Mouse (Mus musculus): ENCODE data around the gene Lima1. TPM values are rescaled to one million over a fixed set of nuclear protein-coding genes. Genes with fewer than 3 reads are reported as not detected.
"Not testable (repeated sequence)": the region's sequence is repeated elsewhere in the genome, so short reads cannot be mapped to it uniquely, and the experiment has no call there.

The Lima1 gene
- total and polyA plus RNA-seq, 2 experiments from 2014 or later, result 6.9 to 8.0 TPM

DNA sequence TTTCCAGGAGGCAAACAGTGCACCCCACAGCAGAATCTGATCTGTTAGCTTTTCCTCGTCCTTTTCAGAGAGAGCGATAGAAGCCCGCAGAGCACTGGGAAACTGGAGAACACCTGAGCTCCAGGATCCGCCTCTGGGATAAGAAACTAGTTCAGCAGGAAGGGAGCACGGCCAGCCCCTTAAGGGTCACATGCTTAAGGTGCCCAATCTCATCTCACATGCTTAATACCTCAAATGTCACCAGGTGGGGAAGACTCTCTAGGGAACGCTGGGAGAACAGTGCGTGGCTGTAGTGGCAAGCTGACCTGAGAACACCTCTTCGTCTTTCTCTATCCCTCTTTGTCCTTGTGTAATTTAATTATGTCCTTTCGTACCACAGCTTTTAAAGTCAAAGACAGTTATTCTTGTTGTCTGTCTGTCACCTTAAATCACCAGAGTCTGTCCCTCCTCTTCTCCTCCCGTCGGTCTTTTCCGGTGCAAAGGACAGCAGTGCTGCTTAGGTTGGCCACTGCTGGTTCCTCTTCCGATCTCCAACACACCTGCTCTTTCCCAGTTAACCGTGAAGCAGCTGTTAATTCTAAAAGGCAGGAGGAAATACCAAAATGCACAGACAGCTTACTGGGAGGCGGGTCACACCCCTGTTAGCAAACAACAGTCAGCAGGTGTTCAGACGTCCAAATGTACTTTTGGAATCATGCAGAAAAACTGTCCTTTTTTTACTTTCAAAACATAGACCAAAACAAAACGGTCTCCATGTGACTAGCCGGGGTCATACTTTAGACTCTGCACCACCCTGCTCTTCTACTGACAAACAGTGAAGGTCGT lies 15.4 kb upstream of the Lima1 start:
- H3K4me2 ChIP-seq (ENCODE audit: low read depth, low read length), result no peak overlapping the region
- no peak for TF ChIP-seq CTCF (IDR thresholded peaks at IDR 0.05; ENCODE audit: low read depth)
- WGBS, result 58% methylated on average over 19 of the region's 19 CpGs
- H3K9ac ChIP-seq (replicated peaks; ENCODE audit: low read length), result no peak overlapping the region
- H3K4me1 ChIP-seq (ENCODE audit: insufficient read depth, low read length), result no peaks in the 10 kb centered on the region
- H3K4me3 ChIP-seq (ENCODE audit: low read length), result no peak overlapping the region
- H3K9me3 ChIP-seq (ENCODE audit: low read length), result no peaks in the 10 kb centered on the region
- ATAC-seq (no peak), DNase-seq (ENCODE audit: low spot score) (no peak)
- H3K27me3 ChIP-seq (ENCODE audit: insufficient read depth, low read length), result no peaks in the 10 kb centered on the region
- no peak overlapping the region for H3K27ac ChIP-seq
- H3K36me3 ChIP-seq (ENCODE audit: insufficient read depth, low read length), result no peaks in the 10 kb centered on the region

DNA sequence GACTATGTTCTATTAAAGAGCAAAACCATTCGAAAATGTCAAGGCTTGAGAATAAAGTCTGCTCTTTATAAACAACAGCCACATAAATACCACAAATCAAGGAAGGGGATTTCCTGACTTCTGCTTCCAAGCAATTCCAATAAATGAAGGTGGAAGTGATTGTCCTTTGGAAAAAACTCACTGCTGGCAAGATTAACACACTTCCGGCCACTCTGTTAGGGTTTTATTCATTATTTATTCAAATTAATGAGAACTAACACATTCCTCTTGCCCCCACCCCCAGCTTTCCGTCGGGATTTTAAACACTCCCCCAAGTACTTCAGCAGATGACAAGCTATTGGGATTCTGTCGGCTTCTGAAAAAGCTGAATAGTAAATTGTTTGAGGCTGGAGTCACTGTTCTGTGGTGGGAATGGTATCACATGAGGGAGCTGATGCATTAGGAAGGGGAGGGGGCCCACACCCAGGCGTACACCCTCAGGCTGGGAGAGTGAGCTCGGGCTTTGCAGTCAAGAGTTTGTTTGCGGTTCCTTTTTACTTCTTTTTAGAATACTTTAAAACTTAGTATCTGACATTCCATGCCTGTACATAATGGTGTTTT lies 14.1 kb upstream of the Lima1 start:
- TF ChIP-seq CTCF (IDR thresholded peaks at IDR 0.05; ENCODE audit: low read depth), result no peak
- Histone ChIP-seq H3K27me3 (ENCODE audit: insufficient read depth, low read length) (no peaks in the 10 kb centered on the region), H3K9me3 (ENCODE audit: low read length) (no peaks in the 10 kb centered on the region), H3K4me3 (ENCODE audit: low read length) (no peak overlapping the region), H3K4me2 (ENCODE audit: low read depth, low read length) (no peak overlapping the region), H3K4me1 (ENCODE audit: insufficient read depth, low read length) (no peaks in the 10 kb centered on the region), H3K27ac (no peak overlapping the region), H3K36me3 (ENCODE audit: insufficient read depth, low read length) (no peaks in the 10 kb centered on the region), H3K9ac (replicated peaks; ENCODE audit: low read length) (no peak overlapping the region)
- ATAC-seq, result no peak
- no peak for DNase-seq (ENCODE audit: low spot score)
- 43% methylated on average over 8 of the region's 8 CpGs for whole genome bisulfite sequencing

DNA sequence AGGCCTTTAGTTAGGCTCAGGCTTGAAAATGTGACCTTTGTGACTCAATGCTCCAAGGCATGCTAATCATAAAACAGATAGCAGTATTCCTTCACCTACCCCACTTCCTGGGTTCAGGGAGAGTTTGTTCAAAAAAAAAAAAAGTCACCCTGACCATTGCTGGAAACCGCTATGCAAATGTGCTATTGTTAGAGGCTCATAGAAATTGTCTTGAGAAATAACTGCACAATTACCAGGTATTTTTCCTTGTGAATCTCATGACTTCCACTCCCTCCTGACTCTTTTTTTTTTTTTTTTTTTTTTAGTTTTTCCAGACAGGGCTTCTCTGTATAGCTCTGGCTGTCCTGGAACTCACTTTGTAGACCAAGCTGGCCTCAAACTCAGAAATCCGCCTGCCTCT lies 11.9 kb upstream of the Lima1 start:
- H3K9me3 ChIP-seq (ENCODE audit: low read length); H3K36me3 ChIP-seq (ENCODE audit: insufficient read depth, low read length); H3K4me2 ChIP-seq (ENCODE audit: low read depth, low read length); H3K27me3 ChIP-seq (ENCODE audit: insufficient read depth, low read length); H3K9ac ChIP-seq (replicated peaks; ENCODE audit: low read length); H3K27ac ChIP-seq; ATAC-seq; H3K4me3 ChIP-seq (ENCODE audit: low read length); DNase-seq (ENCODE audit: low spot score); H3K4me1 ChIP-seq (ENCODE audit: insufficient read depth, low read length): not testable (repeated sequence)
- 93% methylated on average over 2 of the region's 2 CpGs for WGBS

DNA sequence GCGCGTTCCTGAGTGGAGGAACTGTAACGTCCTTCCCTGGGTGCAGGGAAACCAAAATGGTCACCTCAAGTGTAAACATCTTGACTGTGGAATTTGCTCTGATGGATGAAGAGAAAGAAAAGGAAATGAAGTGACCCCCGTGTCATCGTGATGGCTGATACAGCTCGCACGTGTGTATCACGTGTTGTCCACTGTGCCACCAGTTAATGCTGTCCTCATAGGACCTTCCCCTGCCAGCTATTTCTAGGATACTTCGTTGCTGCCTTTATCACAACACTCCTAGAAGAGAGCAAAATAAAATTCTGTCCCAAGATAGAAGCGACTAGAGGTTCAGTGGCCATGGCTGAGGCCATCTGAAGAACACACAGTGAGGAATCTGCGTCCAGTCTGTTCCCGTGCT lies 8.8 kb upstream of the Lima1 start:
- no peak for TF ChIP-seq CTCF (IDR thresholded peaks at IDR 0.05; ENCODE audit: low read depth)
- Histone ChIP-seq H3K4me1 (ENCODE audit: insufficient read depth, low read length) (no peaks in the 10 kb centered on the region), H3K4me2 (ENCODE audit: low read depth, low read length) (no peak overlapping the region), H3K27me3 (ENCODE audit: insufficient read depth, low read length) (no peaks in the 10 kb centered on the region), H3K27ac (no peak overlapping the region), H3K9ac (replicated peaks; ENCODE audit: low read length) (no peak overlapping the region), H3K9me3 (ENCODE audit: low read length) (no peaks in the 10 kb centered on the region), H3K36me3 (ENCODE audit: insufficient read depth, low read length) (no peaks in the 10 kb centered on the region), H3K4me3 (ENCODE audit: low read length) (no peak overlapping the region)
- ATAC-seq, result no peak
- no peak for DNase-seq (ENCODE audit: low spot score)
- 92% methylated on average over 12 of the region's 12 CpGs for WGBS

DNA sequence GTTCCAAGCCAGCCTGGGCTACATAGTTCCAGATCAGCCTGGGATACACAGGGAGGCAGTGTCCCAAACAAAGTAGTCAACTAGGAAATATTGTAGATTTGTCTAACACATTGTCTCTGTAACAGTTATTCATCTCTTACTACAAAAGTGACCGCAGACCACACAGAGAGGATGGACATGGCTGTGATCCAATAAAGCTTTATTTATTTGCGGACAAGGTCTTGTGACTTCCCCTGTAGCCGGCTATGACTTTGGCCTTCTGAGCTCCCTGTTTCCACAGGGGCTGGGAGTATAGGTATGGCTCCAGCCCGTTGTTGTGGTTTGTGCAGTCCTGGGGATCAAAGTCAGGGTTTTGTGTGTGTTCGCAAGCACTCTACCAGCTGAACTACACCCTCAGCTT lies 3.3 kb upstream of the Lima1 start:
- Histone ChIP-seq H3K27ac (no peak overlapping the region), H3K4me3 (ENCODE audit: low read length) (no peak overlapping the region), H3K36me3 (ENCODE audit: insufficient read depth, low read length) (no peaks in the 10 kb centered on the region), H3K9me3 (ENCODE audit: low read length) (no peaks in the 10 kb centered on the region), H3K4me1 (ENCODE audit: insufficient read depth, low read length) (peaks cover 7% of the 10 kb centered on the region; the same call in 1 of the 2 replicates), H3K4me2 (ENCODE audit: low read depth, low read length) (no peak overlapping the region), H3K27me3 (ENCODE audit: insufficient read depth, low read length) (no peaks in the 10 kb centered on the region), H3K9ac (replicated peaks; ENCODE audit: low read length) (no peak overlapping the region)
- DNase-seq (ENCODE audit: low spot score), result no peak
- WGBS, result 84% methylated on average over 5 of the region's 5 CpGs
- ATAC-seq, result no peak
- no peak for TF ChIP-seq CTCF (IDR thresholded peaks at IDR 0.05; ENCODE audit: low read depth)

DNA sequence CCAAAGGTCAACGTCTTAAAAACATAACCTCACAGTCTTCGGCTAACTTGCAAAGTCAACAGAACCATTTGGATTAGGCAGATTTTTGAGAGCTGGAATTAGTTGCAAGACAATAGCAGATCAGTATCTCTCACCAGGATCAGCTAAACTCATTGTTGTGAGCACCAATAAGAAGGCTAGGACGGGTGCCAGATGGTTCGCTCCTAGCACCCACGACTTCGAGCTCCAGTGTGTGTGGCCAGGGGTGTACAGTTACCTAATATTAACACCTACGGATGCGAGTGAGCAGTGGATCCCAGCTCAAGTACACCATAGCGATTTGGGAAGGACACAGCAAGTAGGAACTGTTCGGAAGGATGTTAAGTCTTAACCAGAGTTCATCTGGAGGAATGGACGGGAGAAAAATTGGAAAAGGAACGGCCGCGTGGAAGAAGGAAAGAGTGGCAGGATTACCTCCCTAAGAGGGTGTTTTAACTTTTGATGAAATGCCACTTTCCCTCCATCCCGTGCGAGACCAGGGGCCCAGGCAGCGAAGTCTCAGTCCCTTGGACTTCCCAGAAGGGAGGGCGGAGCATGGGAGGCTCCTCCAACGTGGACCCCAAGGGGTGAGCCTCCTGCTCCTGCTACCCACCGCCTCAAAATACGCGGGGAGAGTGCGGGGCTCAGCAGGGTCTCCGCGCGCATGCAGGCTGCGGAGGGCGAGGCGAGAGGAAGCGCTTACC lies 483 bp downstream of the Lima1 start:
- Histone ChIP-seq H3K36me3 (ENCODE audit: insufficient read depth, low read length) (no peaks in the 10 kb centered on the region), H3K4me1 (ENCODE audit: insufficient read depth, low read length) (peaks cover 7% of the 10 kb centered on the region; the same call in 1 of the 2 replicates), H3K9me3 (ENCODE audit: low read length) (no peaks in the 10 kb centered on the region), H3K27me3 (ENCODE audit: insufficient read depth, low read length) (no peaks in the 10 kb centered on the region), H3K9ac (replicated peaks; ENCODE audit: low read length) (peak overlapping the region; percentile 57), H3K4me2 (ENCODE audit: low read depth, low read length) (peak overlapping the region; percentile 91), H3K27ac (peak overlapping the region; percentile 48; the same call in 1 of the 2 replicates), H3K4me3 (ENCODE audit: low read length) (peak overlapping the region; percentile 81)
- TF ChIP-seq CTCF (IDR thresholded peaks at IDR 0.05; ENCODE audit: low read depth), result no peak
- DNase-seq (ENCODE audit: low spot score) (peak; percentile 30), ATAC-seq (peak; percentile 21; the same call in 1 of the 2 replicates)
- 4% methylated on average over 30 of the region's 30 CpGs for WGBS

All from hindbrain, postnatal 0 days (tissue).